Mouse (Mus musculus): Measurements from ENCODE around the gene Ddx50.

DNA sequence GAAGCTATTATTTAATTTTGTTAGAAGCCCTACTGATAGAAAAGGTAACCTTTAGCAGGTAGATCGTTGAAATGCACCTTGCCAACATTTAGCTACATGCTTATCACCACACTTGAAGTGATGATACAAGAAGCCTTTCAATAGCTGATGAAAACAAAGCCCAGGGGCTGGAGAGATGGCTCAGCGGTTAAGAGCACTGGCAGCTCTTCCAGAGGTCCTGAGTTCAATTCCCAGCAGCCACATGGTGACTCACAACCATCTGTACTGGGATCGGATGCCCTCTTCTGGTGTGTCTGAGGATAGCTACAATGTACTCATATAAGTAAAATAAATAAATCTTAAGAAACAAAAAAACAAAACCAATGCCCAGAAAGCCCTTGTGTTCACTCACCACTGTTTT is 46.9 kb downstream of the Ddx50 start:
- no peak for TF ChIP-seq CTCF (IDR thresholded peaks at IDR 0.05; ENCODE audit: control insufficient read depth, insufficient read depth, insufficient replicate concordance, low read depth, low read length)
- TF ChIP-seq POLR2A (IDR thresholded peaks at IDR 0.05; ENCODE audit: control insufficient read depth, low read depth, low read length), result no peak
